Mouse (Mus musculus) lung, postnatal 10 days (tissue): ENCODE data around the gene Hoxd11.

Source experiments
- DNase-seq: peaks from one replicate; pipeline ENCODE4 v3.0.0; 2021

Gene Hoxd11

GRCm38 (mm10) chr2:74696442-74697335 lies 17.3 kb downstream of the Hoxd11 start:
- DNase-seq, result no peak

GRCm38 (mm10) chr2:74697567-74698121 lies 18.3 kb downstream of the Hoxd11 start, which contains the start of gene Hoxd9:
Gene Hoxd9, plus strand, starts transcription at chr2:74697727.
- no peak for DNase-seq

DNA sequence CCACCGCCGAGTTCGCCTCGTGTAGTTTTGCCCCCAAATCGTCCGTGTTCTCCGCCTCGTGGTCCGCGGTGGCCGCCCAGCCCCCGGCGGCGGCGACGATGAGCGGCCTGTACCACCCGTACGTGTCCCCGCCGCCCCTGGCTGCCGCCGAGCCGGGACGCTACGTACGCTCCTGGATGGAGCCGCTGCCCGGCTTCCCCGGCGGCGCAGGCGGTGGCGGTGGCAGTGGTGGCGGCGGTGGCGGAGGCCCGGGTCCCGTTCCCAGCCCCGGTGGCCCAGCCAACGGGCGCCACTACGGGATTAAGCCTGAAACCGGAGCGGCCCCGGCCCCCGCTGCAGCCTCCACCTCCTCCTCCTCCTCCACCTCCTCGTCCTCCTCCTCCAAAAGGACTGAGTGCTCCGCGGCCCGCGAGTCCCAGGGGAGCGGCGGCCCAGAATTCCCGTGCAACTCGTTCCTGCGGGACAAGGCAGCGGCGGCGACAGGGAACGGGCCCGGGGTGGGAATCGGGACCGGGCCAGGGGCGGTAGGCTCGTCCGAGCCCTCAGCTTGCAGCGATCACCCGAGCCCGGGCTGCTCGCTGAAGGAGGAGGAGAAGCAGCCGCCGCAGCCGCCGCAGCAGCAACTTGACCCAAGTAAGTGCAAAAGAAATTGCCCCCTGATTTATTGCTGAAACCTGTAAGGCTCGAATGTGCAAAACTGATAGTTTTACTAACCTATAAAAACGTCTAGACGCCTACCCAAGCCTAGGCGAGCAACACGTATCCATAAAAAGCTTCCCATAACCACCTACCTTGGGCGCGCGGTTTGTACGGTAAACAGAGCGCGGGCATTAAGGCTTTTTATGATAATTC lies 19.1 kb downstream of the Hoxd11 start:
- no peak for DNase-seq

DNA sequence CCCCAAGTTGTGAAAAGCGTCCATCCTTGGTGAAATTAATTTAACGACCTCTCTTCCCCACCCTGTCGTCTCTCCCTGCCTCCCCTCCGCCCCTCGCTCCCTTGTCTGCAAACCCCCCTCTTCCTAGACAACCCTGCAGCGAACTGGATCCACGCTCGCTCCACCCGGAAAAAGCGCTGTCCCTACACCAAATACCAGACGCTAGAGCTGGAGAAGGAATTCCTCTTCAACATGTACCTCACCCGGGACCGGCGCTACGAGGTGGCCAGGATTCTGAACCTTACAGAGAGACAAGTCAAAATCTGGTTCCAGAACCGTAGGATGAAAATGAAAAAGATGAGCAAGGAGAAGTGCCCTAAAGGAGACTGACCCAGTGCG lies 19.7 kb downstream of the Hoxd11 start:
- DNase-seq, result no peak

DNA sequence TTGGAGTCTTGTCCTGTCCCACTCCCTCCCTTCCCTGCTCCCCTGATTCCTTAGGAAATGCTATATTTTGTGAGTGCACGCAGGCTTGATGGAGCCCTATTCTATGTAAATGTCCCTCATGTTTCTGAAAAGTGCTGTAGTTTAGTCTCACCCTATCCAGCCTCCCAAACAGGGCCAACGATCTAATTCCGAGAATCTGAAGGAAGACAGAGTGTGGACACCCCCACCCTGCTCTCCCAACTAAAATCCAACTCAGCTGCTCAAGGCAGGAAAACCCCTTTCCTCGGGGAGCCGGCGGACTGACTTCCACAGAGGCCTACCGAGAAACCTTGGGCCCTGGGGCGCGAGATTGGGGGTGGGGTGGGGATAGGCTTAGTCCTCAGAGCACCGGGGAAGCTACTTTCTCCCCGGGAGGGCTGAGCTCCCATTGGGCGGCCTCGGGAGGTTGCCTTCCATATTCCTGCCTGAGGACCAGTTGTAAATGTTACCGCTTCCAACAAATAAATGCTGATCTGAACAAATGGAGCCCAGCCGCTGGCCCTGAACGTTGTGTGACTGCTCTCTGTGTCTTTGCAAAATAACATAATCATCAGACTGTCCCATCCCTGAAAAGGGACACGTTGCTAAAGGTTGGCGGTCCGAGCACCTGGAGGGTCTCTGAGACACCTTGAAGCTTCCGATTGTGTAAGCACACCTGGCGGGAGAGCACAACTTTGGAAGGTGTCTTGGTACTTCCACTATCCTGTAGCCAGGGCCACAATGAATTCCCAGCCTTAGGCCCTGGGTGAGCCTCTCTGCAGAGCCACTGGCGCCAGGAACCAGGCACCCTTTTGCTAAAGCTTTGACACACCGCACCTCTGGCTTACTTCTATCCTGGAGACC lies 20.5 kb downstream of the Hoxd11 start:
- no peak for DNase-seq

DNA sequence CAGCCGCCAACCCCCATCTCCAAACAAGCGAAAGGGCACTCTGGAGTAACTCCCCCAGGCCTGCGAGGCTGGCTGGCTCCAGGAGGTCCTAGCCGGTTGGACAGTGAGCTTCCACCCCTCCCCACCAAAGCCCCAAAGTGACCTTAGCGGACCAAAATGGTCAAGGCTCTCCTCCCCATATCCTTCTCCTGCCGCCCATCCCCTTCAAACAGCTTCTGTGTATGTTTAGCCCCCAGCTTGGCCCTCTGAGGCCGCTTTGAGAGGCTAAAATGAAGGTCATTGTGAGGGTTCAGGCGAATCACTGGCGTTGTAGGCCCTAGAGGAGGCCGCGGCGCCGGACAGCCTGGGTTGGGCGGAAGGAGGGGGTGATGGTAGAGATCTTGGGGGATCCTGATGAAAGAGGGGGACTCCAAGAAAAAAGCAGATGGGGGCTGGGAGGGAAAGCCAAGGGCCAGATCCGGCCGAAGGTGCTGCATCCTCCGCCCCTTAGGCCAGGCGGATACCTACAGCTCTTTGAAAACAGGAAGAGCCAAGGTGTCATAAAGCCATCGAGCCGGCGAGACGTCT lies 21.3 kb downstream of the Hoxd11 start:
- DNase-seq, result no peak

DNA sequence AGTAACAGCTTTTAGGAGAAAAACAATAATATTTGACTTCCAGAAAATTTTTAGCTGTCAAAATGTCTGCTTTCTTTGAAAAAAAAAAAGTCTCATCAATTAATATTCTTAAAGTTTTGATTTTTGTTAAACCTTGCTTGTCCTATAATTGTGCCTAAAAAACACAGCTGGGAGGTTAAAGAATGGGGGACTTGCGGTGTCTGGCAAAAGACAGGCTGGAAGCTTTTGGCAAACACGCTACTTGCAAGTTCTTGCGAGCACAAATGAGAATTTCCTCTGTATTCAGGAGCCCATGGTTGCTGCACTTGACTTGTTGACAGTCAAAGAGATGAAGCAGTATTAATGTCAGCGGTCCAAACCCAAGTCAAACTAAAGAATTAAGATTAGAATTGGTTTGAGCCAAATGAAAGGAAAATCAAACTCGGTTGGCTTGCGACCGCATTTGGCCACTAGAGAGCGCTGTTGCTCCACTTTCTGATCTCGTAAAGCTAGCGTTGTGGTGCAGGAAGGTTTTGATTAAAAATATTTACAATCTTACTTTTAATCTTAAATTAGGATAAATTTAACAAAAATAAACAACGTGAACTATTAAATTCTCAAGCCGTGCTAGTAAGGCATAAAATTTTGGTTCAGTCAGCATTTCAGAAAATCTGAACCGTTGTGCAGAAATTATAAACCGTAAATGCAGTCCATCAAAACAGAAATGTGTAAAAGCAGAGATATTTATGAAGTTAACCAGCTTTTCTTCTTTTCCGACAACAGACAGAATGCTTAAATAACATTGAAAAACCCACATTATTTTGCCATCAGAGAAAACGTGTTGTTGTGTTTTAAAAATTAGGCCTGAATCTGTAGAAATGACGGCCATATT lies 22.8 kb downstream of the Hoxd11 start:
- DNase-seq, result peak; percentile 81

- no peak for DNase-seq
Observed at GRCm38 (mm10) chr2:74702820-74703219, 23.5 kb downstream of the Hoxd11 start.

- no peak for DNase-seq
Observed at GRCm38 (mm10) chr2:74703317-74703716, 24.0 kb downstream of the Hoxd11 start.

DNA sequence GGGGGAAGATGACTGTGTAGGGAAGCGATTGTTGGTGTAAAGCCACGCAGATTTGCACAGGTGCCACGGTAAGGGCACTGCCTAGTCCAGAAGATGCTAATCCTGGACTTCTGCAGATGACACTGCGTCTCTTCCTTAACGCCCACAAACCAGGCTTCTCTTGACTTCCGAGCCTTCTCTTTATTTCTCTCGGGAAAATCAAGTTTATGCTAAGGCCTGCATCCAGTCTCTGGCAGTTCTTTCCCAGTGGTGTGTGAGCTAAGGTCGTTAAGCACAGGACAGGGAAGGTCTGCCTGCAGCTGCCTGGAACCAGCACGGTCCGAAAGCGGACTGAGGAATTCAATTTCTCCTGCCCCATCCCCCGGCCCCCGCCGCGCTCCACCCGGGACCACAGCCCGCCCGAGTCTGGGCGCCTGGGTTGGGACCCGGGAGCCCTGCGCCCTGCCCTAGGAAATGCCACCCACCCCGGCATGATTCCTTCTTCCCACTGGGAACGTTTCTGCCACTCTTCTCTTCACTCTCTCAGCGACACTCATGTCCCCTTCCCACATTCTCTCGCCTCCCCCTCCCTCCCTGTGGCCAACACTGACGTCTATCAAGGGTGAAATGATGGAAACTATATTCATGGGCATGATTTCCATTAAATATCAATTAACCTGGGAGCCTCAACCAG lies 24.5 kb downstream of the Hoxd11 start:
- no peak for DNase-seq

- DNase-seq, result peak; percentile 35
Observed at GRCm38 (mm10) chr2:74704393-74704998, 25.1 kb downstream of the Hoxd11 start, which contains the start of gene Hoxd8. Gene Hoxd8, plus strand, starts transcription at chr2:74704615.

DNA sequence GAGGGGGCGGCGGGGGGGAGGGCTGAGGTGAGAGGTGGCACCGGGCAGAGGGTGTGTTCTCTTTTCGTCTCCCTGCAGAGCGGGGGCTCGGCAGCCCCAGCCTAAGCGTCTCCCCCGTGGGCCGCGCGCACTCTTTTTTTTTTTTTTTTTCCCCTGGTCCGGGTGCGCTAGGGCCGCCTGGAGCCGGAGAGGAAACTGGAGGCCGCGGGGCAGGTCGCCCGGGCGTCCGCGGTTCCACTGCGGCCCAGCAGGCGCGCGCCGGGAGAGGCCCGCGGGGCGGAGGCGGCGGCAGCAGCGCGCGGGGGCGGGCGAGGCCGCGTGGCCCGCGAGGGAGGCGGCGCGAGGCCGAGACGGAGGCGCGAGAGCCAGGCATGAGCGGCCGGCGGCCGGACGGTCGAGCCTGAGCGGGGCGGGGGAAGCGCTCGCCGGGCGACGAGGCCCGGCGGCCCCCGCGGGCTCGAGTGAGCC lies 25.7 kb downstream of the Hoxd11 start:
- no peak for DNase-seq

GRCm38 (mm10) chr2:74705467-74706089 lies 26.2 kb downstream of the Hoxd11 start:
- no peak for DNase-seq

DNA sequence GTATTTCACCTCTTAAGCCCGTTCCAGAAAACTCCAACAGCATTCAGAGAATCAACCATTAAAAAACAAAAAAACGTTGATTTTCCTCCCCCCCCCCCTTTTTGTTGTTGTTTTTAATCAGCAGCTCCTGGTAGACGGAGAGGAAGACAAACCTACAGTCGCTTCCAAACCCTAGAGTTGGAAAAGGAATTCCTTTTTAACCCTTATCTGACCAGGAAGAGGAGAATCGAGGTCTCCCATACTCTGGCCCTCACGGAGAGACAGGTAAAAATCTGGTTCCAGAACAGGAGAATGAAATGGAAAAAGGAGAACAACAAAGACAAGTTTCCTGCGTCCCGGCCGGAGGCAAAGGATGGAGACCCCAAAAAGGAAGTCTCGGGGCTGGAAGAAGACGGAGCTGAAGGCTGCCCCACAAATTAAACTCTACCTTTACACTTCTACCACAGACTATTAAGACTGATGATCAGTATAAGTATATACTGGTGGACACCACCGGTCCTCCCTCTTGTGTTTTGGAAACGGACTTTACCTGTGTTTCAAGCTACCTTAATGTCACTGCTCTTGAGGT lies 27.1 kb downstream of the Hoxd11 start:
- no peak for DNase-seq

DNA sequence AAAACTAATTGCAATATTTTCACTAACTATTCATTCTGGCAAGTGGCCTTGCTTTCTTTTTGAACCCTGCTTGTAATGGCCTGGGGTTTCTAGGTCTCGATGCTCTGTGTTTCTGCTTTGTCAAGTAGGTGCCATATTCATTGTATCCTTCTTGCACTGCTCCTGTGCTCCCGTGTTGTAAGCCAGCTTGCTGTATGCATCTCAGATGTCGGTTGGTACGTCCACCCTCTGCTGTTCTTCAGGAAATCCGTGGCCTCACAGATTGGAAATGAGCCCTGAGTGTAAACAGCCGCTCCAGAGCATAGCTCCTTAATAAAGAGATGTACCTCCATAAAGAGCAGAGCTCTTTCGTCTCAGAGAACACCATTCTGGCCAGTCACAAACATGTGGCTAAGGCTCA lies 28.2 kb downstream of the Hoxd11 start:
- DNase-seq, result no peak

DNA sequence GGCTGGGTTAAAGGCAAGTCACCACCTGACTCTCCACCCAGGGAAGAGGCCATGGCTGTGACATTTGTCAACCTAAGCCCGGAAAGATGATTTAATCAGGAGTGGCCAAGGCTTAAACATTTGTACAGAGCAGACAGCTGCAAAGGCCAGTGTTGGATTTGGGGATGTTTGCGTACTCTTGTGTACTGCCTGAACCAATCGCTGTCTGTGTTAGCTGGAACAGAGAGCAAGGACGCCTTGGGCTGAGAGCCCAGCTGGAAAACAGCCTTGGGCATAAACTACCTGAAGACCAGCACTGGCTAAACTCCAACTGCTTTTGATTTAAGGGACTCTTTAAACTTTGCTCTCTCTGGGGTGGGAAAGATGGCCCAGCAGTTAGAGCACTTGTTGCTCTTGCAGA lies 29.3 kb downstream of the Hoxd11 start:
- no peak for DNase-seq

DNA sequence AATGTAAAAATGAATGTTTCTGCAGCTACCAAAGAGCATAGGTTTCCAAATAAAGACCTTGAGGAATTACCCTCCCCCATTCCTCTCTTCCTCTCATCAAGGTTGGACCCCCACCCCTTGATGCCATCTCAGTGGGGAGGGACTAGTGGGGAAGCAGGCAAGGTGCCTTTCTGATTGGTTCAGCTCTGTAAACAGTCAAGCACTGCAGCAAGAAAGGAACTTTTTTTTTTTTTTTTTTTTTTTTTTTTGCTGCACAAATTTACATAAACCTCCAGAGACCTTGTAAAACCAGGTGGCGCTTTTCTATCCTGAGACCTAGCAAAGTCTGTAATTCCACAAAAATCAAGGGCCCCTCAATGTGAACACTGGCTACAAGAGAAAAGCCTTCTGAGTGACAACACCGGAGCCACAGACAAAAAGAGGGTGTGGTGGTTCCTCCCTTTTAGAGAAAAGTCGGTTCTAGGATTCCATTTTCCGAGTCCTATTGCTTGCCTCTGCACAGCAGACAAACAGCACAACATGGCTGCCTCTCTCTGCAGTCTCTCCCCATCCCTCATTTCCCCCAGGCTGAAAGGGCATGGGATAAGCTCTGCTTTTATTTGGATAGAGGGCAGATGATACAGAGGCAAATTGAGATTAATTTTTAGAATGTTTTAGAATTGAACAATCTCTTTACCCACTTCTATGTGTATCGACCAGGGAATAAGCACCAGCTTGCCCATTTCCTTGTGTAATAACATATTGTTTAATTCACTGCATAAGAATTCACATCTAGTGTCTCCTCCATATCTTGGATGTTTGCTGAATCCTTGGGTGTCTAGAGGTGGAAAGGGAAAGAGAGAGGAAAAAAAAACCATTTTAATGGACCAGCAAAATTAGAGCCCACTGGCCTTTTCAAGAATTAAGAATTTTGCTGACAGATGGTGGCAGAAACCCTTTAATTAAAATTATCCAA lies 30.4 kb downstream of the Hoxd11 start:
- DNase-seq, result no peak
